Mouse (Mus musculus): ENCODE measurements around the gene Olfr118. TPM values are rescaled to one million over a fixed set of nuclear protein-coding genes. Genes with fewer than 3 reads are reported as not detected.

Olfr118 gene
- total RNA-seq (2012; rRNA removed) (not detected in 2 replicates), total RNA-seq (2014; rRNA removed) (not detected in 2 replicates), polyA plus RNA-seq (2012; ENCODE audit: insufficient read length, low read depth) (not detected in 2 replicates)

DNA sequence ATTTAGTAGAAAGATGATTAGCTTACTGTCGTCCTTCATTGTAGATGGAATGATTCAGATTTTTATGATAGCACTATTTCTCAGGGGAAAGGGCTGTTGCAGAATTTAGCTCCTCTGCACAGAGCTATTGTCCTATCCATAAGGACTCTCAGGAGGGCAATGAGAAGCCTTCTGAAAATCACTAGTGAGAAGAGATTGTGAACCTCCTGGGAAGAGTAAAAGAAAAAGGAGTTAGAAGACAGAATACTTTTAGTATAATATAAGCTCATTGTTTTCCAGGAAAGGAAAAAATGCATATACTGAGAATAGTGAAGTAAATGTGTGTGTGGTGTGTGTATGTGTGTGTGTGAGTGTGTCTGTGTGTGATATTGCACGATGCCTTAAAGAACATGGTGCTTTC is at the start of gene Olfr118:
Gene Olfr118, plus strand, starts transcription at position 301 of the 400 bp plus-strand sequence.
- H3K4me1 ChIP-seq (ENCODE audit: control insufficient read depth in 1 of 2, insufficient read depth in 2 of 2), result no peaks in the 10 kb centered on the region
- no peaks in the 10 kb centered on the region for H3K36me3 ChIP-seq (replicated peaks in 1 of 2; ENCODE audit: control insufficient read depth in 1 of 2, insufficient read depth in 1 of 2, low read length in 1 of 2)
- peaks cover 2% of the 10 kb centered on the region for H3K9me3 ChIP-seq (replicated peaks; ENCODE audit: low read length)
- H3K9ac ChIP-seq (ENCODE audit: insufficient read depth, low read depth), result no peak within 1 kb of the TSS
- no peak for DNase-seq (ENCODE audit: extremely low read depth)
- TF ChIP-seq BHLHE40 (IDR thresholded peaks at IDR 0.05; ENCODE audit: low read depth, low read length) (no peak), TBP (conservative IDR thresholded peaks at IDR 0.05; ENCODE audit: low read depth, low read length) (no peak), MAX (IDR thresholded peaks at IDR 0.05; ENCODE audit: low read length) (no peak), USF1 (IDR thresholded peaks at IDR 0.05; ENCODE audit: low read depth, low read length) (no peak), ZKSCAN1 (IDR thresholded peaks at IDR 0.05; ENCODE audit: borderline replicate concordance, low read depth, low read length) (no peak), CHD1 (IDR thresholded peaks at IDR 0.05; ENCODE audit: low read depth, low read length) (no peak)
- no peak within 1 kb of the TSS for H3K4me2 ChIP-seq (ENCODE audit: insufficient read depth, low read depth, poor library complexity, severe bottlenecking)
- H3K27me3 ChIP-seq (replicated peaks), result no peaks in the 10 kb centered on the region
- no peaks in the 10 kb centered on the region for H3K79me2 ChIP-seq (replicated peaks; ENCODE audit: control insufficient read depth, extremely low read depth, insufficient read depth, poor library complexity, severe bottlenecking)
- H3K27ac ChIP-seq (ENCODE audit: insufficient read depth, low read depth), result no peak within 1 kb of the TSS
- in situ Hi-C loops (cut with MboI; ENCODE audit: low pct_ligation_motif_present, low pct_unique_long_range_greater_than_20kb, low sequenced_read_pairs) (no loop called here), dilution Hi-C loops (cut with MboI; ENCODE audit: extremely low pct_ligation_motif_present, extremely low pct_unique_long_range_greater_than_20kb, low sequenced_read_pairs) (no loop called here)
- no peak within 1 kb of the TSS for H3K4me3 ChIP-seq (replicated peaks in 1 of 3; ENCODE audit: low read depth in 2 of 3, low read length in 2 of 3, poor library complexity in 1 of 3)

DNA sequence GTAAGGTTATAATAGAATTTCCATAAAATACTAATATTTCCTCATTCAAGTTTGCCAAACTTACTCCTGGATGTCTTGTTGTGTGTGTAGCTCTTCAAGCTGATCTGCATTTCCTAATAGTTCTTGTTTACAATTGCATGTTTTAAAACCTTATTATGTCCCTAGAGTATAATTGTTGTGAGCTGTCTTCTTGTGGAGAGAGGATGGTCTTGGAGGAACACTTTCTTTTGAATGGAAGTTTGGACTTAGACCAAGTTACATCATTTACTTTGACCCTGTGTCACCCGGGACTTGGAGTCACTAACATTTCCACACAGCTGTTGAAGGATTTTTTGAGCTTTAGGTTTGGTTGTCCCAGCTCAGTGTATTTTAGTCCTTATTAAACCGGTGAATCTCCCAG is 39.8 kb upstream of the Olfr118 start, which contains the start of the genes Olfr115 and Olfr116:
Gene Olfr115, minus strand, starts transcription at position 101 of the 400 bp plus-strand sequence.
Gene Olfr116, minus strand, starts transcription at position 191 of the 400 bp plus-strand sequence.
- in situ Hi-C loops (cut with MboI; ENCODE audit: low pct_ligation_motif_present, low pct_unique_long_range_greater_than_20kb, low sequenced_read_pairs), result no loop called here
- dilution Hi-C loops (cut with MboI; ENCODE audit: extremely low pct_ligation_motif_present, extremely low pct_unique_long_range_greater_than_20kb, low sequenced_read_pairs), result no loop called here

GRCm38 (mm10) chr17:37663682-37664081 is 3.1 kb upstream of the Olfr118 start, which contains the start of gene Olfr117:
Gene Olfr117, minus strand, starts transcription at chr17:37663782.
- no peak for TF ChIP-seq RAD21 (IDR thresholded peaks at IDR 0.05; ENCODE audit: low read depth, low read length)
- TF ChIP-seq ETS1 (conservative IDR thresholded peaks at IDR 0.05; ENCODE audit: low read depth, low read length), result no peak
- no peak for TF ChIP-seq CHD2 (IDR thresholded peaks at IDR 0.05; ENCODE audit: low read length)
- no peak for TF ChIP-seq IRF4 (IDR thresholded peaks at IDR 0.05; ENCODE audit: low read depth, low read length)
- TF ChIP-seq KAT2A (IDR thresholded peaks at IDR 0.05; ENCODE audit: insufficient replicate concordance, low read length), result no peak
- TF ChIP-seq ELF1 (IDR thresholded peaks at IDR 0.05; ENCODE audit: low read depth, low read length), result no peak
- TF ChIP-seq ZNF384 (IDR thresholded peaks at IDR 0.05; ENCODE audit: low read depth, low read length), result no peak
- TF ChIP-seq GABPA (IDR thresholded peaks at IDR 0.05; ENCODE audit: insufficient replicate concordance, low read depth, low read length), result no peak
- TF ChIP-seq E2F4 (IDR thresholded peaks at IDR 0.05; ENCODE audit: insufficient replicate concordance, low read depth, low read length), result no peak
- no peak for TF ChIP-seq TCF12 (IDR thresholded peaks at IDR 0.05; ENCODE audit: low read depth, low read length)
- TF ChIP-seq MYC (IDR thresholded peaks at IDR 0.05; ENCODE audit: low read depth, low read length), result no peak
- no peak for TF ChIP-seq ZMIZ1 (IDR thresholded peaks at IDR 0.05; ENCODE audit: low read depth, low read length)
- TF ChIP-seq MAZ (IDR thresholded peaks at IDR 0.05; ENCODE audit: low read depth, low read length), result no peak
- TF ChIP-seq PAX5 (IDR thresholded peaks at IDR 0.05; ENCODE audit: low read length), result no peak
- no peak for TF ChIP-seq ZC3H11A (IDR thresholded peaks at IDR 0.05; ENCODE audit: low read depth, low read length)
- dilution Hi-C loops (cut with MboI; ENCODE audit: extremely low pct_ligation_motif_present, extremely low pct_unique_long_range_greater_than_20kb, low sequenced_read_pairs), result no loop called here
- in situ Hi-C loops (cut with MboI; ENCODE audit: low pct_ligation_motif_present, low pct_unique_long_range_greater_than_20kb, low sequenced_read_pairs), result no loop called here

More for the DNA sequence above, 39.8 kb upstream of the Olfr118 start, which contains the start of the genes Olfr115 and Olfr116:
- H3K9ac ChIP-seq (ENCODE audit: insufficient read depth, low read depth), result no peak within 1 kb of the TSS
- H3K27me3 ChIP-seq (replicated peaks), result no peaks in the 10 kb centered on the region
- no peak for TF ChIP-seq USF2 (conservative IDR thresholded peaks at IDR 0.05; ENCODE audit: low read depth, low read length)
- TF ChIP-seq SIN3A (IDR thresholded peaks at IDR 0.05; ENCODE audit: low read length), result no peak
- TF ChIP-seq RAD21 (IDR thresholded peaks at IDR 0.05; ENCODE audit: low read depth, low read length), result no peak
- no peak for TF ChIP-seq E2F4 (IDR thresholded peaks at IDR 0.05; ENCODE audit: insufficient replicate concordance, low read depth, low read length)
- no peak for TF ChIP-seq TCF12 (IDR thresholded peaks at IDR 0.05; ENCODE audit: low read depth, low read length)
- TF ChIP-seq NRF1 (IDR thresholded peaks at IDR 0.05; ENCODE audit: low read depth, low read length), result no peak
- no peaks in the 10 kb centered on the region for H3K4me1 ChIP-seq (ENCODE audit: control insufficient read depth in 1 of 2, insufficient read depth in 2 of 2)
- H3K4me2 ChIP-seq (ENCODE audit: insufficient read depth, low read depth, poor library complexity, severe bottlenecking), result no peak within 1 kb of the TSS
- H3K79me2 ChIP-seq (replicated peaks; ENCODE audit: control insufficient read depth, extremely low read depth, insufficient read depth, poor library complexity, severe bottlenecking), result no peaks in the 10 kb centered on the region
- H3K9me3 ChIP-seq (replicated peaks; ENCODE audit: low read length), result peaks cover 4% of the 10 kb centered on the region
- no peak for DNase-seq (ENCODE audit: extremely low read depth)
- no peaks in the 10 kb centered on the region for H3K36me3 ChIP-seq (replicated peaks in 1 of 2; ENCODE audit: control insufficient read depth in 1 of 2, insufficient read depth in 1 of 2, low read length in 1 of 2)
- H3K27ac ChIP-seq (ENCODE audit: insufficient read depth, low read depth), result no peak within 1 kb of the TSS
- H3K4me3 ChIP-seq (replicated peaks in 1 of 3; ENCODE audit: low read depth in 2 of 3, low read length in 2 of 3, poor library complexity in 1 of 3), result no peak within 1 kb of the TSS

More at GRCm38 (mm10) chr17:37663682-37664081, 3.1 kb upstream of the Olfr118 start, which contains the start of gene Olfr117:
- no peaks in the 10 kb centered on the region for H3K4me1 ChIP-seq (ENCODE audit: control insufficient read depth in 1 of 2, insufficient read depth in 2 of 2)
- H3K27me3 ChIP-seq (replicated peaks), result no peaks in the 10 kb centered on the region
- H3K4me2 ChIP-seq (ENCODE audit: insufficient read depth, low read depth, poor library complexity, severe bottlenecking), result no peak within 1 kb of the TSS
- H3K27ac ChIP-seq (ENCODE audit: insufficient read depth, low read depth), result no peak within 1 kb of the TSS
- H3K36me3 ChIP-seq (replicated peaks in 1 of 2; ENCODE audit: control insufficient read depth in 1 of 2, insufficient read depth in 1 of 2, low read length in 1 of 2), result no peaks in the 10 kb centered on the region
- H3K9ac ChIP-seq (ENCODE audit: insufficient read depth, low read depth), result no peak within 1 kb of the TSS
- peaks cover 3% of the 10 kb centered on the region for H3K9me3 ChIP-seq (replicated peaks; ENCODE audit: low read length)
- no peak for DNase-seq (ENCODE audit: extremely low read depth)
- H3K79me2 ChIP-seq (replicated peaks; ENCODE audit: control insufficient read depth, extremely low read depth, insufficient read depth, poor library complexity, severe bottlenecking), result no peaks in the 10 kb centered on the region
- no peak within 1 kb of the TSS for H3K4me3 ChIP-seq (replicated peaks in 1 of 3; ENCODE audit: low read depth in 2 of 3, low read length in 2 of 3, poor library complexity in 1 of 3)
